Mouse (Mus musculus) adrenal gland, postnatal 25 days (tissue): ENCODE results near the gene 2210016L21Rik. TPM values are rescaled to one million over a fixed set of nuclear protein-coding genes. Genes with fewer than 3 reads are reported as not detected.

Source experiments
- DNase-seq: peaks from one replicate; pipeline ENCODE4 v3.0.0; 2021; ENCODE audit warnings: mixed read lengths
- total RNA-seq: library from RNA; stranded (reverse); gene quantifications from 2 replicates; pipeline ENCODE4 v1.2.3, GENCODE M21; 2021

Gene 2210016L21Rik
- total RNA-seq, 1 experiment from 2014 or later = 46.2 TPM

DNA sequence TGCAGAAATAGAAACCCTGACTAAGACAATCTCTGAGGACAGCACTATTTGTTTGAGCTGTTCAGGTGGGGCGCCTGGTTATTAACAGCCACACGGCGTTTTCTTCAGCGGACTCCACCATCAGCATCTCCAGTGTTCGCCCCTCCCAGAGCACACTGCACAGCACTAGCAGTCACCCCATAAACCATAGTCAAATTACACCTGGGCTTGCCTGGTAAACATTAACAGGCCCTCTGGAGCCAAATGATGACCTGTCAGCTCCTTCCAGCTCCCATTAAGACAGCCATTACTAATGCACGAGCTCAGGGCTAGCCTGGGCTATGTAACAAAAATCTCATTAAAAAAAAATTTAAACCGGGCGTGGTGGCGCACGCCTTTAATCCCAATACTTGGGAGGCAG is 3.1 kb downstream of the 2210016L21Rik start:
- DNase-seq = no peak

DNA sequence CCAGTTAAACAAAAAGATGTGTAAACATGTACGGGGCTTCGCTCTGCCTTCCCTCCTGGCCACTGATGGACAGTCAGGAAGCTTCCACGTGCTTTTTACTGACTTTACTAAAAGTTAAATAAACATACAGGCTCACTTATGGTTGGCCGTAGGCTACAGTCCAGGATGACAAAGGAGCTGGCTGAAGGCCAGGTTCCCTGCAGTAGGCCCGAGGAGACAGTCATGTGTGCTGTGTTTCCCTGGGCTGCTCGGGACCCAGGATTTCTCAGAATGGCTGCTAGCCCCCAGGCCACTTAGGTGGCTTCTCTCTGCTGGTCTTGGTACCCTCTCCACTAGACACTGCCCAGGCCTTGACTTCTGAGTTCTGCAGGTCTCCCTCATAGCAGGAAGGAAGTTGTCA is 6.9 kb downstream of the 2210016L21Rik start:
- peak; percentile 66 for DNase-seq

DNA sequence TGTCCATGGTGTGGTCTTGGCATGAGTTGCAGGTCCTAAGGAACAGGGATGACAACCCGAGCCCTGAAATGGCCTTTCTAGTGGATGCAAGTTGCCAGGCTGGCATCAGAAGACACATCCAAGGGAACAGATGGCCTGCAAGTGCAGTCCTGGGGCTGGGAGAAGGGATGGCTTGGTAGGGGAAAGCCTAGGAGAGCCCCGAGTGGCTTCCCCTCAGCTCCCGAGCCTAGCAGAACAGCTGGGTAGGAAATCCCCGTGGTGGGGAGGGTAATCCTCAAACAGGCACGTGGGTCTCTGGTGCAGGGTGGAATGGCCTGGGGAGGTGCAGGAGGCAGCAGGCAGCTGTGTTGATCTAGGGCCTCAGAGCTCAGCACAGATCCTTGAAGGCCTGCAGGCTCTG is 7.4 kb downstream of the 2210016L21Rik start:
- DNase-seq = no peak

DNA sequence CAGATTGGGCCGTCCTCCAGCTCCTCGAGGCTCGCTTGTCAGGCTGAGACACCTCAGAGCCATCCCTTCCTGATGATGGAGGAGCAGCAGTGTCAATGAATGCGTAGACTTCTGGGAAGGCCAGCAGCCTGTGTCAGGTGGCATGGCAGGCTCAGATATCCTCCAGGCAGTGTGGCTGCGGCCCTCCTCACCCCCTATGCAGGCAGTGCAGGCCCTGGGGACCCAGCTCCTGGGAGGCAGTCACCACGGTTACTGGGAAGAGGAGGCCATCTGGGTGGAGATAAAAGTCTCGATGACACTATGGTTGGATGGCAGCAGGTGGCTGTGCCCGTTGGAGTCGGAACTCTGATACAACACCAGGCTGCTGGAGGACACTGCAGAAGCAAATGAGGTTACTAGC is 7.9 kb downstream of the 2210016L21Rik start:
- DNase-seq = no peak

DNA sequence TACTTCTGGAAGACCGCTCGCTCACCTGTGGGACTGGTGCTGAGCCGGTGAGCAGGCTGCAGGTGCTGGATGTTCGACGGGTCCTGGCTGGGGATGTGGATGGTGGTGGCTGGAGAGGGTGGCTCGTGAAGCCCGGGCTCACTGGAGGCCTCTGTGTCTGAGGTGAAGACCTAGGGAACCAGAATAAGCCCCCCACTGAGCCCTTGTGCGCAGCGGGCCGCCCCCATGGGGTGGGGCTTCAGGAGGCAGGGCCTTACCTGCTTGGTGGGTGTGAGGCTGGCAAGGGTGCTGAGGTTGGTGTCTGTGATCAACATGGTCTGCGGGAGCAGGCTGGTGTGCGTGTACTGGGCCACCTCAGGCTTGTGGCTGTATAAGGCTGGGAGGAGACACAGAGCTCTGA is 8.7 kb downstream of the 2210016L21Rik start:
- DNase-seq = no peak

DNA sequence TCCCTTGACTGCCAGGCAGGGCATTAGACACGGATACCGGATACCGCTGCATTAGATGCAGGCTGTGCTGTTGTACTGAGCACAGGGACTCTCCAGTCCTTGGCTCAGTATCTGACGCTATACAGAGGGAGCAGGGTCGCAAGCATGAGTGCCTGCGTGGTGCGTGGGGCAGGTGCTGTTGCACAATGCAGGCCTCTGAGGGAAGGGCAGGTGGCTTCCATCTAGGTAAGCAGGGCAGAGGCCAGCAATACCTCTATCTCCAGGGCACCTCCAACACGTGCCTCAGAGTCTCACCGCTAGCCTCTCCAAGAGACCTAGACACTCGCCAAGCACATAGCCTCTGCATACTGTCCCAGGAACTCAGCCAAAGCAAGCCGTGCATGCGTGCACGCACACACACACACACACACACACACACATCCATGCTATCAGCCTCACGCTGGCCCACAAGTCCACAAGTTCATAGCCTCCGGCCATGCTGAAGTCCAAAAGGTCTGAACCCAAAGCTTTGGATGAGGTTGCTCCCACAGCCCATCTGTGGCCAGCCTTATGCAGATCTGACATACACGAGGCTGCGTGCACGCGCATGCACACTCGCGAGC is 9.4 kb downstream of the 2210016L21Rik start:
- DNase-seq = no peak

DNA sequence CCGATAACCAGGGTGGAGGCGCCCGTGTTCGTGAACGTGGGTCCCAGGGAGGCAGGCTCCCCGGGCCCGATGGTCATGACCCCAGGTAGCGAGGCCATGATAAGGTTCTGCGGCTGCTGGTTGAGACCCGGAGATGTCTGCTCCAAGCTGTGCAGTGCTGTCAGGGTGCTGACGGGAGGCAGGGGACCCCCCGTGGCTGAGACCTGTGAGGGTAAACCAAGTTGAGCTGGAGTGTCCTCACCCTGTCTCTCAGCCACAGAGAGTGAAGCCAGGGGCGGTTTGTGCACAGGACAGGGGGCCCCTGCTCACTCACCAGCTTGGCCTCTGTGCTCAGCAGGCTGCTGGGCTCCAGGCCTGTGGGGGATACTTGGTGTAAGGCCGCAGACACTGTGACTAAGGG is 11.4 kb downstream of the 2210016L21Rik start:
- no peak for DNase-seq

DNA sequence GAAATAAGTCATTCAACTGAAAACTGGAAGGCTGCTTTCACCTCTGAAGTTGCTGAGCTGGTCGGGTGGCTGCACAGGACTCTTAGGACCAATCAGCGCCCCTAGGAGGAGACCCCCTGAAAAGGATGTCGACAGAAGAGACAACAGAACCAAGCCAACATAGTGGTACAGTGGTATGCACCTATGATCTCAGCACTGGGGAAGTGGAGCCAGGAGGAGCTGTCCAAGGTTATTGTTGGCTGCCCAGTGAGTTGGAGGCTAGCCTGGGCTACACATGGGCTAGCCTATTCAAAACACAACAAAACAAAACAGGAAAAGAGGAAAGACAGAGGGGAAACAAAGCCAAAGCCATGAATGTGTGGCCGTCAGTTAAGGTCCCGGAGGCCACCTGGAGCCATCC is 16.1 kb downstream of the 2210016L21Rik start:
- DNase-seq = no peak

DNA sequence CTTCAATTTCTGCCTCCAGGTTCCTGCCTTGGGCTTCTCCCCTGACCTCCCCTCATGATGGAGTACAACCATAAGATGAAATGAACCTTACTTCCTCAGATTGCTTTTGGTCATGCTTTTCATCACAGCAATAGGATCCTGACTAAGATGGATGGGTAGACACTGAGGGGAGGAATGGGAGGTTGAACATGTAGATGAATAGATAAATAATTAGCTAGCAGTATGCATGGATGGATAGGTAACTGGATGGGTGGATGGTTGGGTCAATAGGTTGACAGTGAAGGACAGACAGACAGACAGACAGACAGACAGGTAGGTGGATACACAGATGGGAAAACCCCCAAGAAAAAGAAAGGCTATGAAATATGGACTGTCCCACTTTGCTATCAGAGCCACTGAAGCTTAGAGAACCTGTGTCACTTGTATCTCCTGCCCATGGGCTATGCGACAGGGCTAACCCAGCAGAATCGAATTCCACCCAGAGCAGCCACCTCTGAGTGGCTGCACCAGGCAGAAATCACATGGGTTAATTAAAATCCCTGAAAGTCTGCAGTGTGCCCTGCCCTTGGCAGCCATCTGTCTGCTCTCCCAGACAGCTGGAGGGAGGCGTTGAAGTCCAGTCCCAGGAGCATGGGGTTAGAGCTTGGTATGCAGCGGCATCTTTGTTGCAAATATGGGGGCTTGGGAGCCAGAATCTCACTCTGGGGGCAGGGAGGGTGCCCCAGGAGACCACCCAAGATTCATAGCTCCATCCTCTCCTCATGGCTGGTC is 19.8 kb downstream of the 2210016L21Rik start:
- no peak for DNase-seq

DNA sequence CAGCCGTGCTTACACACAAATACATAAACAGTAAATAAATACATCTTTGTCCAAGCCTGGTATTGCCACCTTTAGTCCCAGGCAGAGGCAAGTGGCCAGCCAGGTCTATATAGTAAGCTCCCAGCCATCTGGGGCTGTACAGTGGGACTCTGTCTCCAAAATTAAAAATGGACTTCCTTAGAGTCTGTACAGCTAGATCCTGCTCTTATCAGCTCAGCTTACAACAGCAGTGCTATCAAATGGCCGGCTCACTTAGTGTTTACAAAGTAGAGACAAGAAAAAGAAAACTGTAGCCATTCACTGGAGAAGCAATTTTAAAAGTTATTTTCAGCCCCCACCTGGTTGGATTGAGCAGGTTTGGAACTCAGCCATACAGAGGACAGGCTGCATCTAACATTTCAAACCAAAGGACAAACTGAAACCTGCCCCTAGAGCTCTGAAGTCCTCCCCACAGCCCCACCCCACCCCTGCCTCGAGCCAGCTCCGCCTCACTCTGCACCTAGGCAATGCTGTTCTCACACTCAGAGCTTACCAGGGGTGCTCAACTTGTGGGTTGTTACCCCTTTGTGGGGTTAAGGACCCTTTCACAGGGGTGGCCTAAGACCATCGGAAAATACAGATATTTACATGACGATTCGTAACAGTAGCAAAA is 22.5 kb downstream of the 2210016L21Rik start:
- DNase-seq = no peak

DNA sequence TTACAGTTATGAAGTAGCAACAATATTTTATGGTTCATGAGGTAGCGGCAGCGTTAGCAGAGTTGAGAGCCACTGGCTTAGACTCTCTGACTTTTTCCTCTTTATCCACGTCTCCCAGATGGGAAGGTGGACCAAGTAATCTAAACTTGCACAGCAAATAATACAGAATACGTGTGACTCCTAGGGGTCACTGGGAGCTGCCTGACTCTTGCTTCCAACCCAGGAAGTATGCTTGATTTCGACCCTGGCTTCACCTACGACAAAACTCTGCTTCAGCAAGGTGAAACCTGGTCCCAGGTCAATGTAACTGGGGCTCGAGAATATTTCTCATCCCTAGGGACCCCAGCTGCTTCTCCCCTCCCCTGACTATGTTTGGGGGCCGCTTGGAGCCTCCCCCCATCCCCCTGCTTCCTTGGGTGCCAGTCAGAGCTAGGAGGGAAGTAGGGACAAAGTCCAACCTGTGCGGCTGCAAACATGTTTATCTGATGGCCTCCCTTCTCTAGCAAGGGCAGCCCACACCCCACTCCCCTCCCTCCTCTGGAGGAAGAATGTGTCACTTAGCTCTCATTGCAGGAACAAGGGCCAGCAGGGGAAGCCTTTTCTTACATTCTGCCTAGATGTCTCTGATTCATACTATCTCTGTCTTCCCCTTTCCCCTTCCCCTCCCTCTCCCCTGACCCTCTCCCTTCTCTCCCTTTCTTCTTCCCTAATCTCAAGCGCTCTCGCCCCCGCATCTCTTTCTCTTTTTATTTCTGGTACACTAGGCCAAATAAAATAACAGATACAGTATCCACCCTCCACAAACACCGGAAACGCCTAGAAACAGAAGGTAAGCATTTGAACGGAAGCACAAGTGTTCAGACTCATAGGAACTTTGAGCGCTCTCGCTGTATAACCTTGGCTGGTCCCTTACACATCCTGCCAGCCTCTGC is 23.3 kb downstream of the 2210016L21Rik start:
- no peak for DNase-seq

DNA sequence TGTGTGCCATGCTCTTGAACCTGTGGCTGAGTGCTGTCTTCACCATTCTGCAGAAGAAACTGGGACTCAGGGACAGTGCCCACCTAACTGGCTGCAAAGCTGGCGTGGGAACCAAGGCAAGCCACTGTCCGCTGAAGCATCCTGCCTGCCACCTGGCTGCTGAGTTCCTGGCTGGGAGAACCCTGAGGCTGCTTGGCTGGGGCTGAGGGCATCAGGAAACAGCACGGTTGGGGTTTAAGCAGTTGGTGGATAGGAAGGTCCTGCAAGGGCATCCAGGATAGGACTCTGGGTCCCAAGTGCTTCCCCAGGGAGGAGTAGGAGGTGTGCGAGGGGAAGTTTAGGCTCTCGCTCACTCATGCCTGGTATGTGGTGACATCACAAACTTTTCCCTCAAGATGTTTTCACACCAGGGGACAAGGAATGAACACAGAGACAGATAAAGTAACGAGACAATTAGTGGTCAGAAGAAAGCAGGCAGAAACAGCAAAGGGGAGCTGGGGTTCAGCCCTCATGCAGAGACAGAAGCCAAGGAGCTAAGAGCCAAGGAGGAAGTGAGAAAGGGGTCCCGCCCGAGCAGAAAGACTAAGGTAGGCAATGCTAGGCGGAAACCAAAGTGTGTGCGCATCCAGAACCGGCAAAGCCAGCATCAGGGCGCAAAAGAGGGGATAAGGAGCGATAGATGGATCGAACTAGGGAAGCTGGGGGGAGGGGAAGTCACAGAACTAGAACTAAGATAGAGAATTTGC is 25.7 kb downstream of the 2210016L21Rik start:
- no peak for DNase-seq

DNA sequence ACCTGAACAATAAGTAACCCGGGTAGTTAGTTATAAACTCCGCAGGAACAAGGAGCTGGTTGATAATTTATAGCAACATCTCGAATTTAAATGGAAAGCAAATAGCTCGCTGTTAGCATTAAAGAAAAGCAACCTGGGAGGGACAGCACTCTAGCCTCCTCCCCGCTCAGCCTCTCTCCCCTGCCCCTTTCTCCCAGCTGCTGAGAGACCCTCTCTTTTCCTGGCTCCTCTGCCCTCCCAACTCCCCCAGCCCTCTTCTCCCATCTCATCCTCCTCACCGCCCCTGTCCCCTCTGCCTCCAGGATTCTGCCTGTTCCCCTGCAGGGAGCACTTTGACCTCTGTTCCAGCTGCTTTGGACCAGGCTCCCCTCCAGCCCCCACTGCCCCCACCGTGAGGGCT is 26.7 kb downstream of the 2210016L21Rik start:
- DNase-seq = no peak

DNA sequence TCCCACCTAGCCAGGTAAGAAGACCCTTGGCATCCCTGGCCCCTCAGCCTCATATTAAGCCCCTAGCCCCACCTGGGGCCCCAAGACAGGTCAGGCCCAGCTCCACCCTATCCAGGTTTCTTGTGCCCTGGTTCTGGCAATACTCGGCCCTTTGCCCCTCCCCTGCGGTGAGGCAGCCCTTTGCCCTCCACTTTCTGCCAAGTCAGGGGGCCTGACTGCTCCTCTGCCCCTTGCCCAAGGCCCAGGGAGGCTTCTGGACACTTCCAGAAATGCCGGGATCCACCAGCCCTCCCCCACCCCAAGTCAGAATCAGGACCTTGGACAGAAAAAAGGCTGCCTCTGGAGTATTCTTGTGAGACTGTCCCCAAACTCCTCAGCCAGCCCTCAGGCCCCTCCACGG is 27.1 kb downstream of the 2210016L21Rik start:
- no peak for DNase-seq

DNA sequence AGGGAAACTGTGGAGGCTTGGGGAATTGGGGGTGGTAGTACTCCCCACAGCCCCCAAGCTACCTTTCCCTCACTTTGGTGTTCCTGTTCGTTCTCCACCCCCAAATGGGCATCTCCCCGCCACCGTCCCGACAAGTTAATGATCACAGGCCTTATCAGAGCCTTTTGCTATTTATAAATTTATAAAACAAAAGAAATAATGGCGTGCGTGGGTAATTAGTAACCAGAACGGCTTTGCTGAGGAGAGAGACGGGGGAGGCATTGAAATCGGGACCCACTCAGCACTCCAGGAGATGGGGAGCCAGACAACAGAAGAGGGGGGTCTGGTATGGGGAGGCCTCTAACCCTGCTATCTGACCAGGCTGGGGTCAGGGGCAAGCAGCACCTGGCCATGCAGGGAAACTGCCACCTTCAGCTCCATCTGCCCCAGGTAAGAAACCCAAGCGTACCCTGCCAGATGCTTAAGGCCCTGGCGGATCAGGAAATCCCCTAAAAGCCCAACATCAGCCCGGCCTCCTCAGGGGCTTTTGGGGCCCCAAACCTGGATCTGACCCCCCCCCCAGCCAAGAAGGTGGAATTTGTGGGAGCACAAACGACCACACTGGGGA is 27.8 kb downstream of the 2210016L21Rik start:
- DNase-seq = no peak

DNA sequence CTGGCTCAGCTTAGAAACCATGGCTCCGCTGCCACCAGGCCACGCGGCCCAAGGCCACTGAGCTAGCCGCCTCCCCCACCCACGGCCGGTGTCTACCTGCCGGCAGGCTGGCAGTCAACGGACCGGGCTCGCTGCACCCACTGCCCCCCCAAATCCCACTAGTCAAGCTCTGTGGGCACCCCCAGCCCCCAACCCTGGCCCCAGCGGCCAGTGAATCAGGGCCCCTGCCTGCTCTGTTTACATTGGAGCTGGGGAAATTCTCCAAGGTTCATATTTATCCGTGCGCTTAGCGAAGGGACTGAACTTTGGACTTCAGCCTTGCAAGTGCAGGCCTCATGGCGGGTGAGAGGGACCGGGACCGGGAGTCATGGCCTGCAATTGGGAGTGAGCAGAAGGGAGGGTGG is 28.9 kb downstream of the 2210016L21Rik start, which contains the start of gene Hnf1a:
Gene Hnf1a (minus strand): TSS at position 271 of the 404 bp plus-strand sequence.
- no peak for DNase-seq

DNA sequence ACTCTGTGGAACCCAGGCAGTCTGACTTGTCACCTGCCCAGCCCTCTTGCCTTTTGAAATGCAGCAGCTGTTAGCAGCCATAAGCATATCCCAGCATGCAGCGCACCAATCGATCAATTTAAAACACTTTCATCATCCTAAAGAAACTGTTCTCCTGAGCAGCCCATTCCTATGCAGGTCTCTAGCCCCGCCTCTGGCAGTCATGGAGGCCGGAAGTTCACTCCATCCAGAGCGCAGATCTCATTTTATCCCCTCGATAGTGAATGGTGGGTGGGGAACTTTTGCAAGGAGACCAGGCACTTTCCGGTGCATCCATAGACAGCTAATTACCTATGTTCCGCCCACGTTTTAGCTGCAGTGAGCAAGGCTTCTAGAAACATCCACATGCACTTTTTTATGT is 30.2 kb downstream of the 2210016L21Rik start:
- no peak for DNase-seq

DNA sequence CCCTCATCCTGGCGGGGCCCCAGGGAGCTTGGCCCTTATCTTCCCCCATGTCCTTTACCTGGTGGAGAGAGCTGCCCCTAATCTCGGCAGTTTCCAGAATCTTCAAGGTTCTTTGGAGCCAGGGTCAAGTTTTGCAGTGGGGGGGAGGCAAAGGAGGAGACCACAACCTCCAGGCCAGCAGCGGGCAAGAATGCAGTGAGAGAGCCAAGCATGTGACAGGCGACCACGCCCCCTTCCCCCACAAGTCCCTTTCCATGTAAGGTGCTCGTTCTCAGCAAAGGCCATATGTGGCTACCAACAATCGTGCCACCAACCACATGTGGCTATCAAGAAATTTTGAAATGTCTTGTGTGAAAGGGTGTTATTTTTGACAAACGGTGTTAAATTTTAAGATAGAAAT is 31.2 kb downstream of the 2210016L21Rik start:
- DNase-seq = no peak

DNA sequence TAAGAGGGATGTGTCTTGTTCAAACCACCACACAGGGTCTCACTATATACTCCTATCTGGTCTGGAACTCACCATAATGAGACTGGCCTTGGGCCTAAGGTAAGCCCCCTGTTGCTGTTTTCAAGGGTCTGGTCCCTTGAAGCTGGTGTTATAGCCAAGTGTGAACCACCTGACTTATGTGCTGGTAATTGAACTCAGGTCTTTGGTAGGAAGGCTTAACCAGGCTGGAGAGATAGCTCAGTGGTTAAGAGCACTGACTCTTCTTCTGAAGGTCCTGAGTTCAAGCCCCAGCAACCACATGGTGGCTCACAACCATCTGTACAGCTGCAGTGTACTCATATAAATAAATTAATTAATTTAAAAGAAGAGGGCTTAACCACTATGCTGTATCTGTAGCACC is 35.0 kb downstream of the 2210016L21Rik start:
- DNase-seq = no peak

DNA sequence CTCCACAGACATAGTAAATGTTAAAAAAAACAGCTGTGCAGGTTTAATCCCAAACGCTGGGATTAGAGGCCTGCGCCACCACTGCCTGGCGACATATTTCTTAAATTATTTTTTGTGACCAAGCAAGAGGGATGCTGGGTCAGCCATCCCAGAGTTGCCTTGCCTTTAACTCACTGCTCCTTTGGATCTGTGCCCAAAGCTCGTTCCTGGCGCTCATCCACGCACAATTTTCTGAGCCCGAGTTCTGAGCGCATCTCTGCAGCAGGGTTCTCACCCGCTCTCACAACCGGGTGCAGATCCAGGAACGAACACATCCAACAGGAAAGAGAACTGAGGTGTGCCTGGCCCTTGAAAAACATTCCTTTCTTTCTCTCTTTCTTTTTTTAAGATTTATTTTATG is 36.5 kb downstream of the 2210016L21Rik start:
- peak; percentile 20 for DNase-seq

DNA sequence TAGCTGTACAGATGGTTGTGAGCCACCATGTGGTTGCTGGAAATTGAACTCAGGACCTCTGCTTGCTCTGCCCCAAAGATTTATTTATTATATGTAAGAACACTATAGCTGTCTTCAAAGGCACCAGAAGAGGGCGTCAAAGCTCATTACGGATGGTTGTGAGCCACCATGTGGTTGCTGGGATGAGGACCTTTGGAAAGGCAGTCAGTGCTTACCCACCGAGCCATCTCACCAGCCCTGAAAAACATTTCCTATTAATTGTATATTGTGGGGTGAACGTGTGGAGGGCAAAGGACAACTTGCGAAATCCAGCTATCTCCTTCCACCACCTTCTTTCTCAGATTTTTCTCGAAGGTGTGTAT is 36.9 kb downstream of the 2210016L21Rik start:
- no peak for DNase-seq
